Mouse (Mus musculus): ENCODE measurements around the gene Zxdb. TPM values are rescaled to one million over a fixed set of nuclear protein-coding genes. Genes with fewer than 3 reads are reported as not detected.
"Not testable (repeated sequence)": the region's sequence is repeated elsewhere in the genome, so short reads cannot be mapped to it uniquely, and the experiment has no call there.

Gene Zxdb
- total RNA-seq (2014; rRNA removed) (18.2 and 25.9 TPM in 2 replicates), polyA plus RNA-seq (2015; fragmentation: Nextera tagmentation; extraction: Ambion mirVana) (1.4 TPM in 2 replicates)

- not testable (repeated sequence) for H3K9ac ChIP-seq; DNase-seq; H3K9me3 ChIP-seq (ENCODE audit: low read length); H3K27ac ChIP-seq (ENCODE audit: low read depth, low read length); H3K27me3 ChIP-seq (ENCODE audit: insufficient read depth, low read length); H3K4me1 ChIP-seq (ENCODE audit: insufficient read depth); H3K36me3 ChIP-seq (ENCODE audit: insufficient read depth); H3K4me2 ChIP-seq (ENCODE audit: low read depth)
- peak within 1 kb of the TSS; percentile 25; the same call in 1 of the 2 replicates for H3K4me3 ChIP-seq (ENCODE audit: low read depth, low read length)
- WGBS: no CpG with 5 or more reads among the region's 60 CpGs
- peak; percentile 86 for ATAC-seq
These were observed at the start of gene Zxdb for GRCm38 (mm10) chrX:94724192-94724971. Gene Zxdb, plus strand, starts transcription at chrX:94724569.

DNA sequence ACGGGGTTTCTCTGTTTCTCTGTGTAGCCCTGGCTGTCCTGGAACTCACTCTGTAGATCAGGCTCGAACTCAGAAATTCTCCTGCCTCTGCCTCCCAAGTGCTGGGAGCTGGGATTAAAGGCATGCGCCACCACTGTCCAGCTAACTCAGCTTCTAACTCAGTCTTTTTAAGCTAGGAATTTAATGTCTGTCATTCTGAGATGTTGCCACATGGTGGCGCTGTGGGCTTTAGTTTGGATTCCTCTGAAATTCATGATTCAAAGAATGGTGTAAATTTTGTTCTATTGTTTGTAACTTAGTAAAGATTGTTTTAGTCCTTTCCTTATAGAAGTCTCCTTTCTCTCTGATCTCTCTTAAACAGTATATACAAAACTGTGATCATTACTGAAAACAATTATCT is 49.4 kb upstream of the Zxdb start:
- Histone ChIP-seq H3K36me3 (ENCODE audit: insufficient read depth) (no peaks in the 10 kb centered on the region), H3K4me2 (ENCODE audit: low read depth) (no peak overlapping the region), H3K9me3 (ENCODE audit: low read length) (no peaks in the 10 kb centered on the region), H3K27ac (ENCODE audit: low read depth, low read length) (no peak overlapping the region), H3K9ac (no peak overlapping the region), H3K27me3 (ENCODE audit: insufficient read depth, low read length) (no peaks in the 10 kb centered on the region), H3K4me3 (ENCODE audit: low read depth, low read length) (no peak overlapping the region), H3K4me1 (ENCODE audit: insufficient read depth) (no peaks in the 10 kb centered on the region)
- TF ChIP-seq CTCF (IDR thresholded peaks at IDR 0.05; ENCODE audit: low read depth): peak; percentile 64
- WGBS: 45% methylated on average over 4 of the region's 4 CpGs
- ATAC-seq (no peak; the same call in 1 of the 2 replicates), DNase-seq (peak; percentile 71)

DNA sequence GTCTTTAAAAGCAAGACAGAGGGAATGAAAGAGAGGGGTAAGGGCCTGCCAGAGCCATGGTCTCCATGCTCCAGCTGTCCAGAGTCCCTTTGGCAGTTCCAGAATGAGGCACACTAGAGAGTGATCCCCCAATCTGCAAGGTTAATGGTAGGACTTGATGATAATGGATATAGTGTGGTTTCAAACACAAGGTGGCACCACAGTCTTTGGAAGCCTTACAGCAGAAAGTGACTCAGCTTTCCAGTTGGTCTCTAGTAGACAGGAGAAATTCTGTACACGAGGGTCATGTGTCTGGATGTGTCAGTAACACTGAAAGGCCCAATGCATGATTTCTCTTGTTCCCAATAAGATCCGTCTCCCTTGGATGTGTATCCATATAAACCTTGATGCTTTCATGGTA is 42.8 kb upstream of the Zxdb start:
- ATAC-seq; DNase-seq; H3K4me3 ChIP-seq (ENCODE audit: low read depth, low read length); H3K4me2 ChIP-seq (ENCODE audit: low read depth); H3K4me1 ChIP-seq (ENCODE audit: insufficient read depth); H3K27ac ChIP-seq (ENCODE audit: low read depth, low read length); H3K27me3 ChIP-seq (ENCODE audit: insufficient read depth, low read length); H3K9me3 ChIP-seq (ENCODE audit: low read length); H3K9ac ChIP-seq; H3K36me3 ChIP-seq (ENCODE audit: insufficient read depth): not testable (repeated sequence)
- WGBS: no CpG with 5 or more reads among the region's 2 CpGs

DNA sequence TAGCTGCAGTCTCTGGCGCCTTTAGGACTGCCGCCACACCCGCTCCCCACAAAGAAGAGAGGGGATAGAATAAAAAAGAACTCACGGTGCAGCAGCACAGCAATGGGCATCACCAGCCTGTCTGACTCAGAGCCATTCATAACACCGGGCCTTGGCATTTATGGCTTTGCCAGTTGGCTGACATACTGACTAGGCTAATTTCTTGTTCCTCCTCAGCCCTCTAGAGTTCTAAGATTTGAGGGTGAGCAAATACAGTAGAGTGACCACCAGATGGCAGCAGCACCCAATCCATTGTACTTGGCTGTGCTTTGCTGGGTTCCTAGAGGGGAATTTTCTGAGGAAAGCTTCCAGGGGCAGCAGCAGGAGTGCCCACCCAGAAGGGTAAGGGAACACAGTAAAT is 34.8 kb upstream of the Zxdb start:
- 0 out of 2 replicates have a peak, but pooled peaks have one; percentile 24 for TF ChIP-seq CTCF (IDR thresholded peaks at IDR 0.05; ENCODE audit: low read depth)
- not testable (repeated sequence) for H3K27me3 ChIP-seq (ENCODE audit: insufficient read depth, low read length); H3K4me2 ChIP-seq (ENCODE audit: low read depth); H3K4me1 ChIP-seq (ENCODE audit: insufficient read depth); H3K36me3 ChIP-seq (ENCODE audit: insufficient read depth); H3K27ac ChIP-seq (ENCODE audit: low read depth, low read length); H3K4me3 ChIP-seq (ENCODE audit: low read depth, low read length); H3K9ac ChIP-seq; H3K9me3 ChIP-seq (ENCODE audit: low read length); DNase-seq
- 79% methylated on average over 5 of the region's 5 CpGs for WGBS
- ATAC-seq: peak; percentile 96

DNA sequence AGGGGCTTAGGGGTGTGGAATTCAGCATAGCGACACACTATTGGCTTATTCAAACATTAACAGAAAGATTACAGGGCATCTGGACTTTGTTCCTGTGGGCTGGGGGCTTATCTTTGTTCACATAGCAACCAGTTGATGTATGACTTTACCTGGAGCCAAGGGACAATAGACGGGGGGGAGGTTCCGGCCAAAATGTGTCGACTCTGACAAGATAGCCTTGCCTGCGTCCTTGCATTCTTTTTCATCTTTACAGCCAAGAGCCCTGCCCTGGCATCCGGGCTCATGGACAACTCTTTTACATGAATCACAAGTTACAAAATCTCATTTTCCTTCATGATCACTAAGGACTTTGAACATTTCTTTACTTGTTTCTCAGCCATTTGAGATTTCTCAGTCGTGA is 17.7 kb upstream of the Zxdb start:
- DNase-seq; H3K4me1 ChIP-seq (ENCODE audit: insufficient read depth); H3K4me3 ChIP-seq (ENCODE audit: low read depth, low read length); H3K9ac ChIP-seq; H3K27me3 ChIP-seq (ENCODE audit: insufficient read depth, low read length); H3K9me3 ChIP-seq (ENCODE audit: low read length); H3K27ac ChIP-seq (ENCODE audit: low read depth, low read length); H3K36me3 ChIP-seq (ENCODE audit: insufficient read depth); H3K4me2 ChIP-seq (ENCODE audit: low read depth); ATAC-seq: not testable (repeated sequence)
- 93% methylated on average over 6 of the region's 7 CpGs for WGBS

DNA sequence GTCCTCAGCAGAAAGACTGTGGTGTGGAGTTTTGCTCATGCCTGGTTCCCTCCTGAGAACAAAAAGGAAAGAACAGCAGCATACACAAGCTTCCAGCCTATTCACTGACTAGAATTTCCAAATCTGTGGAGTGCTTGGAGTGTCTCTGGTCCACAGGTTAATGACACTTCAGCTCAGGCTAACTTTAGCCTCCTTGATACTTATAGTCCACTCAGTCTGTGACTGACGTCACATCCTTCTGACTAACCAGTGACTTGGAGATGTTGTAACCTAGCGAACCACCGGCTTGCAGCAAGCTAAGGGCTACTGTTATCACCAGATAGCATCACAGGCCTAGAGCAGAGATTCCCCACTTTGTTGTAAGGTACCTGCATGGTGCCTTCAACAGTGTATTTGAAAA is 14.6 kb upstream of the Zxdb start:
- not testable (repeated sequence) for H3K27ac ChIP-seq (ENCODE audit: low read depth, low read length); H3K4me3 ChIP-seq (ENCODE audit: low read depth, low read length)

DNA sequence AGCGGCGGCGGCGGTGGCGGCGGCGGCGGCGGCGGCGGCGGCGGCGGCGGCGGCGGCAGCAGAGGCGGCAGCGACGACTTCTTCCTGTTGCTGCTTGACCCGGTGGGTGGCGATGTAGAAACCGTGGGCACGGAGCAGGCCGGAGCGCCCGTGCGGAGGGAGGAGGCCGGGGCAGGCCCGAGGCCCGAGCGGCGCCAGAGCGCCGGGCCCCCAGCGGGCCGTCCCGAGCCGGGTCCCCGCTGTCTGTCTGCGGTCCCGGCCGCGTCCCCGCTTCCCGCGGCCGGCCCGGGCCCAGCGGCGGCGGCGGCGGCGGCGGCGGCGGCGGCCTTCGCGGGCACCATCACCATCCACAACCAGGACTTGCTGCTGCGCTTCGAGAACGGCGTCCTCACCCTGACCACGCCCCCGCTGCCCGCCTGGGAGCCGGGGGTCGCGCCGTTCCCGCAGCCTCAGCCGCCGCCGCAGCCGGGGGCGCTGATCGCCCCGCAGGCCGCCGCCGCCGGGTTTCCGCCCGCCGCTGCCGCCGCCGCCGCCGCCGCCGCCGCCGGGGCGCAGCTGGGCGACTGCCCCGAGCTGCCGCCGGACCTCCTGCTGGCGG is 702 bp downstream of the Zxdb start:
- H3K4me2 ChIP-seq (ENCODE audit: low read depth); H3K27ac ChIP-seq (ENCODE audit: low read depth, low read length); H3K27me3 ChIP-seq (ENCODE audit: insufficient read depth, low read length); H3K9ac ChIP-seq; DNase-seq; H3K9me3 ChIP-seq (ENCODE audit: low read length); H3K4me1 ChIP-seq (ENCODE audit: insufficient read depth); H3K36me3 ChIP-seq (ENCODE audit: insufficient read depth): not testable (repeated sequence)
- ATAC-seq: peak; percentile 71
- peak overlapping the region; percentile 25; the same call in 1 of the 2 replicates for H3K4me3 ChIP-seq (ENCODE audit: low read depth, low read length)
- WGBS: 13% methylated on average over 12 of the region's 102 CpGs

More for the DNA sequence above, 14.6 kb upstream of the Zxdb start:
- H3K27me3 ChIP-seq (ENCODE audit: insufficient read depth, low read length); H3K4me2 ChIP-seq (ENCODE audit: low read depth); H3K36me3 ChIP-seq (ENCODE audit: insufficient read depth); DNase-seq; H3K9ac ChIP-seq; ATAC-seq; H3K4me1 ChIP-seq (ENCODE audit: insufficient read depth); H3K9me3 ChIP-seq (ENCODE audit: low read length): not testable (repeated sequence)
- WGBS: no CpG with 5 or more reads among the region's 3 CpGs

DNA sequence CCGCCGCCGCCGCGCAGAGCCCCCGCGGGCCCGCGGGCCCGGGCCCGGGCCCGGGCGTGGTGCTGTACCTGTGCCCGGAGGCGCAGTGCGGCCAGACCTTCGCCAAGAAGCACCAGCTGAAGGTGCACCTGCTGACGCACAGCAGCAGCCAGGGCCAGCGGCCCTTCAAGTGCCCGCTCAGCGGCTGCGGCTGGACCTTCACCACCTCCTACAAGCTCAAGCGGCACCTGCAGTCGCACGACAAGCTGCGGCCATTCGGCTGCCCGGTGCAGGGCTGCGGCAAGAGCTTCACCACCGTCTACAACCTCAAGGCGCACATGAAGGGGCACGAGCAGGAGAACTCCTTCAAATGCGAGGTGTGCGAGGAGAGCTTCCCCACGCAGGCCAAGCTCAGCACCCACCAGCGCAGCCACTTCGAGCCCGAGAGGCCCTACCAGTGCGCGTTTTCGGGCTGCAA is 1.3 kb downstream of the Zxdb start:
- H3K27me3 ChIP-seq (ENCODE audit: insufficient read depth, low read length); H3K36me3 ChIP-seq (ENCODE audit: insufficient read depth); H3K9me3 ChIP-seq (ENCODE audit: low read length); H3K4me2 ChIP-seq (ENCODE audit: low read depth); DNase-seq; H3K27ac ChIP-seq (ENCODE audit: low read depth, low read length); H3K9ac ChIP-seq; H3K4me1 ChIP-seq (ENCODE audit: insufficient read depth): not testable (repeated sequence)
- 0 out of 2 replicates have a peak overlapping the region, but pooled peaks have one; percentile 25 for H3K4me3 ChIP-seq (ENCODE audit: low read depth, low read length)
- no CpG with 5 or more reads among the region's 41 CpGs for WGBS
- peak; percentile 25 for ATAC-seq
